Mouse (Mus musculus) hindbrain, embryonic 12.5 days (tissue): ENCODE results near the gene Hist1h2bf. TPM values are rescaled to one million over a fixed set of nuclear protein-coding genes. Genes with fewer than 3 reads are reported as not detected.
"Not testable (repeated sequence)": the region's sequence is repeated elsewhere in the genome, so short reads cannot be mapped to it uniquely, and the experiment has no call there.

Experiments used
- ATAC-seq: fragments of 200-750 bp; cut with Nextera tagmentation; 2 replicates; pipeline ENCODE4 v1.8.0; 2017; ENCODE audit warnings: moderate TSS enrichment; ENCODE audit not compliant: low FRiP score
- H3K27ac ChIP-seq: fragments of 300-500 bp; sonication (generic); 2 replicates; pipeline ENCODE4 v1.5.1; 2016; ENCODE audit warnings: mild to moderate bottlenecking
- H3K27me3 ChIP-seq: fragments of 300-500 bp; sonication (generic); 2 replicates; pipeline ENCODE4 v1.6.1; 2016; ENCODE audit warnings: mild to moderate bottlenecking
- H3K36me3 ChIP-seq: fragments of 300-500 bp; sonication (generic); 2 replicates; pipeline ENCODE4 v1.6.1; 2016; ENCODE audit warnings: mild to moderate bottlenecking
- H3K4me1 ChIP-seq: fragments of 300-500 bp; sonication (generic); 2 replicates; pipeline ENCODE4 v1.6.1; 2016
- H3K4me2 ChIP-seq: fragments of 300-500 bp; sonication (generic); replicated peaks from 2 replicates; pipeline ENCODE4 v1.6.1; 2016; ENCODE audit warnings: mild to moderate bottlenecking
- H3K4me3 ChIP-seq: fragments of 300-500 bp; sonication (generic); 2 replicates; pipeline ENCODE4 v1.5.1; 2016; ENCODE audit warnings: mild to moderate bottlenecking
- H3K9ac ChIP-seq: fragments of 300-500 bp; sonication (generic); 2 replicates; pipeline ENCODE4 v1.6.1; 2016; ENCODE audit warnings: mild to moderate bottlenecking, moderate library complexity
- H3K9me3 ChIP-seq: fragments of 300-500 bp; sonication (generic); replicated peaks from 2 replicates; pipeline ENCODE4 v1.6.1; 2016; ENCODE audit warnings: mild to moderate bottlenecking
- WGBS: fragments of 180-500 bp; shearing (Covaris S2); methylation state at CpG from one replicate; pipeline ENCODE4 v1.1.7; 2016; 5-methylcytosine and 5-hydroxymethylcytosine counted together
- polyA plus RNA-seq: library from polyadenylated mRNA; unstranded; fragments of >200 nt; fragmentation: Nextera tagmentation; extraction: Ambion mirVana; gene quantifications from 2 replicates; pipeline ENCODE4 v1.2.1, GENCODE M21; 2016

The Hist1h2bf gene
- polyA plus RNA-seq, 1 experiment from 2014 or later: 7.2 TPM

- WGBS: 17% methylated on average over 2 of the region's 2 CpGs
- not testable (repeated sequence) for H3K9ac ChIP-seq, H3K27me3 ChIP-seq, H3K27ac ChIP-seq, ATAC-seq, H3K4me3 ChIP-seq, H3K9me3 ChIP-seq, H3K4me1 ChIP-seq, H3K4me2 ChIP-seq, H3K36me3 ChIP-seq
Observed at GRCm38 (mm10) chr13:23560699-23561098, 13.3 kb downstream of the Hist1h2bf start.

GRCm38 (mm10) chr13:23556906-23557305 lies 17.1 kb downstream of the Hist1h2bf start:
- H3K9me3 ChIP-seq: no peaks in the 10 kb centered on the region
- H3K4me1 ChIP-seq: peaks cover 11% of the 10 kb centered on the region
- H3K36me3 ChIP-seq: no peaks in the 10 kb centered on the region
- no peak for ATAC-seq
- 0 out of 2 replicates have a peak overlapping the region, but pooled peaks have one; percentile 35 for H3K27ac ChIP-seq
- H3K4me3 ChIP-seq: no peak overlapping the region
- WGBS: 75% methylated on average over 3 of the region's 3 CpGs
- no peaks in the 10 kb centered on the region for H3K27me3 ChIP-seq
- H3K4me2 ChIP-seq: peak overlapping the region; percentile 98
- no peak overlapping the region for H3K9ac ChIP-seq

GRCm38 (mm10) chr13:23555839-23556416 lies 18.1 kb downstream of the Hist1h2bf start:
- no peaks in the 10 kb centered on the region for H3K9me3 ChIP-seq
- peak overlapping the region; percentile 89 for H3K27ac ChIP-seq
- no peaks in the 10 kb centered on the region for H3K36me3 ChIP-seq
- WGBS: under 1% methylated on average over 18 of the region's 18 CpGs
- peak overlapping the region; percentile 72 for H3K9ac ChIP-seq
- H3K27me3 ChIP-seq: no peaks in the 10 kb centered on the region
- peak; percentile 81 for ATAC-seq
- H3K4me1 ChIP-seq: peaks cover 13% of the 10 kb centered on the region
- H3K4me3 ChIP-seq: peak overlapping the region; percentile 46
- peak overlapping the region; percentile 98 for H3K4me2 ChIP-seq

GRCm38 (mm10) chr13:23554925-23555838 lies 18.8 kb downstream of the Hist1h2bf start:
- no peaks in the 10 kb centered on the region for H3K27me3 ChIP-seq
- H3K9ac ChIP-seq: peak overlapping the region; percentile 72
- H3K4me2 ChIP-seq: peak overlapping the region; percentile 98
- peak; percentile 89 for ATAC-seq
- H3K27ac ChIP-seq: peak overlapping the region; percentile 89
- no peaks in the 10 kb centered on the region for H3K9me3 ChIP-seq
- H3K36me3 ChIP-seq: no peaks in the 10 kb centered on the region
- peak overlapping the region; percentile 46 for H3K4me3 ChIP-seq
- peaks cover 17% of the 10 kb centered on the region for H3K4me1 ChIP-seq
- WGBS: under 1% methylated on average over 54 of the region's 54 CpGs

GRCm38 (mm10) chr13:23554393-23554792 lies 19.6 kb downstream of the Hist1h2bf start:
- Histone ChIP-seq H3K9me3 (no peaks in the 10 kb centered on the region), H3K9ac (peak overlapping the region; percentile 72), H3K4me2 (peak overlapping the region; percentile 98), H3K36me3 (no peaks in the 10 kb centered on the region), H3K4me3 (peak overlapping the region; percentile 46), H3K27ac (peak overlapping the region; percentile 89), H3K4me1 (peaks cover 17% of the 10 kb centered on the region), H3K27me3 (no peaks in the 10 kb centered on the region)
- no peak for ATAC-seq
- 23% methylated on average over 9 of the region's 9 CpGs for WGBS

GRCm38 (mm10) chr13:23552962-23553361 lies 21.0 kb downstream of the Hist1h2bf start, which contains the start of gene Hist1h1d:
Hist1h1d (plus strand) TSS chr13:23553262.
- no peaks in the 10 kb centered on the region for H3K36me3 ChIP-seq
- H3K27ac ChIP-seq: peak within 1 kb of the TSS; percentile 89
- H3K27me3 ChIP-seq: no peaks in the 10 kb centered on the region
- H3K9ac ChIP-seq: no peak within 1 kb of the TSS
- no peak within 1 kb of the TSS for H3K4me2 ChIP-seq
- H3K4me1 ChIP-seq: peaks cover 17% of the 10 kb centered on the region
- no peaks in the 10 kb centered on the region for H3K9me3 ChIP-seq
- no peak for ATAC-seq
- H3K4me3 ChIP-seq: no peak within 1 kb of the TSS

GRCm38 (mm10) chr13:23551931-23552914 lies 21.8 kb downstream of the Hist1h2bf start:
- Histone ChIP-seq H3K9me3 (no peaks in the 10 kb centered on the region), H3K27ac (peak overlapping the region; percentile 89), H3K9ac (no peak overlapping the region), H3K36me3 (no peaks in the 10 kb centered on the region), H3K4me2 (peak overlapping the region; percentile 58), H3K27me3 (no peaks in the 10 kb centered on the region), H3K4me3 (peak overlapping the region; percentile 41; the same call in 1 of the 2 replicates), H3K4me1 (peaks cover 17% of the 10 kb centered on the region)
- WGBS: 51% methylated on average over 8 of the region's 8 CpGs
- no peak for ATAC-seq

- peak within 1 kb of the TSS; percentile 89 for H3K27ac ChIP-seq
- peak within 1 kb of the TSS; percentile 59 for H3K9ac ChIP-seq
- H3K27me3 ChIP-seq, H3K36me3 ChIP-seq, H3K9me3 ChIP-seq: not testable (repeated sequence)
- ATAC-seq: peak; percentile 87
- peaks cover 12% of the 10 kb centered on the region for H3K4me1 ChIP-seq
- WGBS: under 1% methylated on average over 47 of the region's 47 CpGs
- peak within 1 kb of the TSS; percentile 58 for H3K4me2 ChIP-seq
- peak within 1 kb of the TSS; percentile 41 for H3K4me3 ChIP-seq
Observed at GRCm38 (mm10) chr13:23551146-23551834, 22.7 kb downstream of the Hist1h2bf start, which contains the start of gene Hist1h4f. Hist1h4f (minus strand) TSS chr13:23551648.

GRCm38 (mm10) chr13:23550761-23551145 lies 23.2 kb downstream of the Hist1h2bf start:
- 10% methylated on average over 3 of the region's 3 CpGs for WGBS
- no peaks in the 10 kb centered on the region for H3K27me3 ChIP-seq
- peak overlapping the region; percentile 59 for H3K9ac ChIP-seq
- H3K9me3 ChIP-seq: no peaks in the 10 kb centered on the region
- no peak for ATAC-seq
- H3K4me3 ChIP-seq: peak overlapping the region; percentile 41
- peaks cover 12% of the 10 kb centered on the region for H3K4me1 ChIP-seq
- H3K36me3 ChIP-seq: no peaks in the 10 kb centered on the region
- peak overlapping the region; percentile 89 for H3K27ac ChIP-seq
- peak overlapping the region; percentile 58 for H3K4me2 ChIP-seq

GRCm38 (mm10) chr13:23546694-23547093 lies 27.3 kb downstream of the Hist1h2bf start:
- no peak overlapping the region for H3K4me3 ChIP-seq

GRCm38 (mm10) chr13:23544787-23545120 lies 29.2 kb downstream of the Hist1h2bf start:
- H3K9me3 ChIP-seq, H3K36me3 ChIP-seq, H3K4me1 ChIP-seq, ATAC-seq, H3K27me3 ChIP-seq: not testable (repeated sequence)
- Histone ChIP-seq H3K4me3 (peak overlapping the region; percentile 46), H3K27ac (peak overlapping the region; percentile 92), H3K9ac (peak overlapping the region; percentile 54; the same call in 1 of the 2 replicates), H3K4me2 (peak overlapping the region; percentile 69)
- WGBS: under 1% methylated on average over 11 of the region's 14 CpGs

More at GRCm38 (mm10) chr13:23546694-23547093, 27.3 kb downstream of the Hist1h2bf start:
- no peaks in the 10 kb centered on the region for H3K27me3 ChIP-seq
- no peaks in the 10 kb centered on the region for H3K36me3 ChIP-seq
- peaks cover 10% of the 10 kb centered on the region for H3K4me1 ChIP-seq
- 81% methylated on average over 5 of the region's 5 CpGs for WGBS
- no peak overlapping the region for H3K4me2 ChIP-seq
- no peak overlapping the region for H3K27ac ChIP-seq
- no peak for ATAC-seq
- H3K9me3 ChIP-seq: no peaks in the 10 kb centered on the region
- H3K9ac ChIP-seq: no peak overlapping the region
